Mouse (Mus musculus) midbrain, embryonic 12.5 days (tissue): ENCODE data around the gene Elmod2. TPM values are rescaled to one million over a fixed set of nuclear protein-coding genes. Genes with fewer than 3 reads are reported as not detected.

Experiments used
- ATAC-seq: fragments of 200-750 bp; cut with Nextera tagmentation; 2 replicates; pipeline ENCODE4 v1.8.0; 2017; ENCODE audit warnings: low read depth, moderate TSS enrichment, moderate library complexity; ENCODE audit not compliant: low FRiP score
- H3K27ac ChIP-seq: fragments of 300-500 bp; sonication (generic); replicated peaks from 2 replicates; pipeline ENCODE4 v1.5.1; 2016; ENCODE audit warnings: mild to moderate bottlenecking
- H3K27me3 ChIP-seq: fragments of 300-500 bp; sonication (generic); 2 replicates; pipeline ENCODE4 v1.6.1; 2016; ENCODE audit warnings: mild to moderate bottlenecking
- H3K36me3 ChIP-seq: fragments of 300-500 bp; sonication (generic); 2 replicates; pipeline ENCODE4 v1.6.1; 2016
- H3K4me1 ChIP-seq: fragments of 300-500 bp; sonication (generic); 2 replicates; pipeline ENCODE4 v1.6.1; 2016
- H3K4me2 ChIP-seq: fragments of 300-500 bp; sonication (generic); replicated peaks from 2 replicates; pipeline ENCODE4 v1.6.1; 2016; ENCODE audit warnings: mild to moderate bottlenecking, moderate library complexity
- H3K4me3 ChIP-seq: fragments of 300-500 bp; sonication (generic); 2 replicates; pipeline ENCODE4 v1.5.1; 2016; ENCODE audit warnings: mild to moderate bottlenecking
- H3K9ac ChIP-seq: fragments of 300-500 bp; sonication (generic); replicated peaks from 2 replicates; pipeline ENCODE4 v1.6.1; 2016; ENCODE audit warnings: mild to moderate bottlenecking, moderate library complexity
- H3K9me3 ChIP-seq: fragments of 300-500 bp; sonication (generic); 2 replicates; pipeline ENCODE4 v1.6.1; 2016; ENCODE audit warnings: mild to moderate bottlenecking
- WGBS: fragments of 180-500 bp; shearing (Covaris S2); methylation state at CpG from one replicate; pipeline ENCODE4 v1.1.7; 2016; 5-methylcytosine and 5-hydroxymethylcytosine counted together
- polyA plus RNA-seq: library from polyadenylated mRNA; unstranded; fragments of >200 nt; fragmentation: Nextera tagmentation; extraction: Ambion mirVana; gene quantifications from 2 replicates; pipeline ENCODE4 v1.2.1, GENCODE M21; 2016

Gene Elmod2
- 30.9 and 34.3 TPM in 2 replicates for polyA plus RNA-seq

DNA sequence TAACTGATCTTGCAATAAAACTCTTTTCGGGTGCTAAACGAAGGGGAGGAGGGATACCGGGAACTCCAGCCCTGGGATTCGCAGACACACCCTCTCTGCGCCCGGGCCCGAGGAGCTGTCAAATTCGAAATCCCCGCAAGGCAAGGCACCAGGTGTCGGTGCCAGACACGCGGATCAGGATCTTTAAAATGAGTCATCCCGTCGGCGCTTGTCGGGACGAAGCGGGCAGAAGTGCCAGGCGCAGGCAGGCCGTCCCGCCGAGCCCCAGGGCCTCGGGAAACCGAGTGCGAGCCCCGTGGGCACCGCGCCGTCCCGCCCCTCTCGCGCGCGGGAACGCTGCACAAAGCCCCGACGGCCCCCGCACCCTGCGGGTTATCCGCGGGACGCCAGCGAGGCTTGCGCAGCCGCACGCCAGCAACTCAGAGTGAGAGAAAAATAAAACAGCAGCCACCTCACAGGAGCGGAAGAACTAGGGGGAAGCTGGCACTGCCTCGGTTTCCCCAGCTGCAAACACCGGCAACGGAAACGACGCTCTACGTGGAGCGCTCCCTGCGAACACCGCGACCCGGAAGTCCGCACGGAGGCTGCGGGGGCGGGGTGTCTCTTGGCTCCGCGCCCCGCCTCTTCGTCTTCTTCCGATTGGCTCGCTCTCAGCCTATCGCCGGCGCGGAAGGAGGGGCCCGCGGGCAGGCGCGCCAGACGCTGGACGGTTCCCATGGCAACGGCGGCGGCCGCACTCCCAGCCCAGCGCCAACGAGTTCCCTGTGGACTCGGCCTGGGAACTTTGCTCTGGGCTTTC is at the start of gene Elmod2:
TSS of gene Elmod2 (minus strand) at position 588 of the 799 bp plus-strand sequence.
- peaks cover 7% of the 10 kb centered on the region for H3K4me1 ChIP-seq
- H3K4me3 ChIP-seq: peak within 1 kb of the TSS; percentile 90
- peak within 1 kb of the TSS; percentile 68 for H3K27ac ChIP-seq
- ATAC-seq: peak; percentile 99
- peaks cover 18% of the 10 kb centered on the region for H3K36me3 ChIP-seq
- H3K9ac ChIP-seq: peak within 1 kb of the TSS; percentile 82
- peaks cover 7% of the 10 kb centered on the region; the same call in 1 of the 2 replicates for H3K27me3 ChIP-seq
- WGBS: under 1% methylated on average over 83 of the region's 85 CpGs
- peak within 1 kb of the TSS; percentile 79 for H3K4me2 ChIP-seq
- no peaks in the 10 kb centered on the region for H3K9me3 ChIP-seq

DNA sequence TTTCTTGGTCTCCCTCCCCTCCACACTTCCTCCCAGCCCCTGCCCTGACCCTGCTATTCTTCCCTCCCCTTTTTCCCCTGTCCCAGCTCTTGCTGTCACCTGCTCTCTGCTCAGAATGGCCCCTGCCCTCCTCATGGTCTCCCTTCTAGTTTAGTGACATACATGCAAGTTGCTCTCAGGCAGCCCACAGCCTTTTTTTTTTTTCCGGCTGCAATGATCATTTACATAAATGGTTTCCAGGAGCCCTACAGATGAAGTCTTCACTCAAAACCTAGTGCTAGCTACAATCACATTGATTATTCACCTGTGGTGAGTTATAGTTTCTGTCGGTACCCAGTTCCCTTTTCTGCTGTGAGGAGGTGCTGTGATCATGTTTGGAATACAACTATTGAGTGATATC is 48.7 kb upstream of the Elmod2 start:
- no peak for ATAC-seq

DNA sequence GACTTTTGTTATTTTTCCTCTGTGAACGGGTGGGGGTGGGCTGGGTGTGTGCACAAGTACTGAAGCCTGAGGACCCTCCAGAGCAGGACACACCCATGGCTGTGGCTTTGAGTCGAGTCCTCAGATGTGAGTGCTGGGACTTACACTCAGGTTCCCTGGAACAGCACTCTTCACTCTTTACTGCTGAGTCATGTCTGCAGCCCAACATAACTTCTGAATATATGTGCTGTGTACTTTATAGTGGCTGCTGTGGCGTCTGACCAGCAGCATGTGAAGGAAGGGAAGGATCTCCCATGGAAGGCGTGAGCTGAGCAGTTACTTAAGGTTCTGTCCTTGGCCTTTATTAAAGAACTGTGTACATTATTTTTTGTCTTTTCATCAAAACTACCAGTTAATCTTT is 47.9 kb upstream of the Elmod2 start:
- H3K36me3 ChIP-seq: no peaks in the 10 kb centered on the region
- 74% methylated on average over 4 of the region's 4 CpGs for WGBS
- ATAC-seq: no peak

More for the DNA sequence above, 48.7 kb upstream of the Elmod2 start:
- H3K4me2 ChIP-seq: no peak overlapping the region
- no peak overlapping the region for H3K27ac ChIP-seq
- no peak overlapping the region for H3K4me3 ChIP-seq
- no peaks in the 10 kb centered on the region for H3K9me3 ChIP-seq
- H3K27me3 ChIP-seq: no peaks in the 10 kb centered on the region
- H3K36me3 ChIP-seq: no peaks in the 10 kb centered on the region
- no peak overlapping the region for H3K9ac ChIP-seq
- WGBS: 87% methylated on average over 2 of the region's 2 CpGs
- H3K4me1 ChIP-seq: no peaks in the 10 kb centered on the region

DNA sequence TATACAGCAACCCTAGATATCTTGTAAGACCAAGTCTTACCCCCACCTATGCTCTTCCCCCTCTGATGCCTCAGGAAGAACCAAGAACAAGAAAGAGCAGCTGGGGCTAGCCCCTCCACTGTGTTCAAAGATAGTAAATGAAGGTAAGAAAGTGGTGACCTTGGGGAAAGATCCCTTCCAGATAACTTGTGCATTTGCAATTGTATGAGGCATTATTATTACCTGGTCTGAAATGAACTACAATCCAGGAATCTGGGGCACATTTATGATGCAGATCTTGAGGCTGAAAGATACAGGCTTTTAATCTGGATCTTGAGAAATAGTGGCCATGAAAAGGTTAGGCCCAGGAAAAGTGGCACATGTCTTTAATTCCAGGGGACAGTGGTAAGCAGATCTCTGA is 44.9 kb upstream of the Elmod2 start:
- H3K27ac ChIP-seq: no peak overlapping the region
- no peak for ATAC-seq
- no peak overlapping the region for H3K4me2 ChIP-seq
- H3K36me3 ChIP-seq: no peaks in the 10 kb centered on the region
- no peak overlapping the region for H3K4me3 ChIP-seq
- H3K4me1 ChIP-seq: no peaks in the 10 kb centered on the region
- no peak overlapping the region for H3K9ac ChIP-seq
- no peaks in the 10 kb centered on the region for H3K9me3 ChIP-seq
- H3K27me3 ChIP-seq: no peaks in the 10 kb centered on the region

More for the DNA sequence above, 47.9 kb upstream of the Elmod2 start:
- no peak overlapping the region for H3K4me2 ChIP-seq
- H3K27me3 ChIP-seq: no peaks in the 10 kb centered on the region
- no peaks in the 10 kb centered on the region for H3K4me1 ChIP-seq
- no peak overlapping the region for H3K27ac ChIP-seq
- no peak overlapping the region for H3K4me3 ChIP-seq
- no peaks in the 10 kb centered on the region for H3K9me3 ChIP-seq
- no peak overlapping the region for H3K9ac ChIP-seq

DNA sequence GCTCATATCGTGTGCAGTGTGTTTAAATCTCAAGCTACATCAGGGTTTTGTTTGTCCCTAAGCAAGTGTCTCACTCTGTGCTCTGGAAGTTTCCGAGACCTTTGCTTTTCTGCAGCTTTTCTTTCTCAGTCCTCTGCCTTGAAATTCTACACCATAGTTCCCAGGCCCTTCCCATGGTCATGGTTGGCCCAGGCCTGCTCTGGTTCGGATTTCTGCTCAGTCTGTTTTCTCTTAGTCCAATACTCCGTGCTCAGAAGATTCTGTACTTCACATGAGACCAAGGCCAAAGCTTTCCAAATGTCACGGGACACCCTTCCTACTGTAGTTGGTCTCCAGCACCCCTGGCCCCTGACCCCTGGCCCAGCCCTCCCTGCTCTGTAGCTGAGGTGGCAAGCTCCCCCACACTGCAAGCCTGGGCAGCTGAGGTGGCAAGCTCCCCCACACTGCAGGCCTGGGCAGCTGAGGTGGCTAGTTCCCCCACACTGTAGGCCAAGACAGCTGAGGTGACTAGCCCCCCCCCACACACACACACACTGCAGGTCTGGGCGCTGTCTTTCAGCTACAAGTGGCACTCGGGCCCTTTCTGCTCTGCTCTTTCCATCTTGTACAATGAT is 31.0 kb upstream of the Elmod2 start:
- ATAC-seq: no peak
- H3K36me3 ChIP-seq: no peaks in the 10 kb centered on the region
- no peaks in the 10 kb centered on the region for H3K4me1 ChIP-seq
- H3K9ac ChIP-seq: no peak overlapping the region
- H3K9me3 ChIP-seq: no peaks in the 10 kb centered on the region
- no peak overlapping the region for H3K4me3 ChIP-seq
- WGBS: 72% methylated on average over 7 of the region's 7 CpGs
- no peaks in the 10 kb centered on the region for H3K27me3 ChIP-seq
- H3K4me2 ChIP-seq: no peak overlapping the region
- H3K27ac ChIP-seq: no peak overlapping the region

DNA sequence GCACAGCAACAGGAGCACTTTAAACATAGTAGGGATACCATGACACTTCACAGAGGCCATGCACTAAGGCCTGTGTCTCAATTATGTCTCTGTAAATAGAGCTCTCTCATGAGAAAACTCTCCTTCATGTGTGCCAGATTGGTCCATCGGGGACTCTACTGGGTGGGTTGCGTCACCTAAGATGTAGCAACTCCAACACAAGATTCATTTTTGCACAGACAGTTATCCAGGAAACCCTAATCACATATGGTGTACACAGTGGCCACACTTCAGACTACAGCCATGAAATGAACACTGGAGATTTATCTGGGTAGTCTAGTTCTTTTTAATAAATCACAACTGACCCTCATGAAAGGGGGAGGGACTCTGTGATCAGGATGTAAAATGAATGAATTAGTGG is 19.0 kb upstream of the Elmod2 start:
- Histone ChIP-seq H3K9me3 (no peaks in the 10 kb centered on the region), H3K36me3 (no peaks in the 10 kb centered on the region), H3K9ac (no peak overlapping the region), H3K4me2 (no peak overlapping the region), H3K27me3 (no peaks in the 10 kb centered on the region), H3K4me1 (no peaks in the 10 kb centered on the region), H3K4me3 (no peak overlapping the region), H3K27ac (no peak overlapping the region)
- no peak for ATAC-seq
- 94% methylated on average over 2 of the region's 2 CpGs for WGBS

DNA sequence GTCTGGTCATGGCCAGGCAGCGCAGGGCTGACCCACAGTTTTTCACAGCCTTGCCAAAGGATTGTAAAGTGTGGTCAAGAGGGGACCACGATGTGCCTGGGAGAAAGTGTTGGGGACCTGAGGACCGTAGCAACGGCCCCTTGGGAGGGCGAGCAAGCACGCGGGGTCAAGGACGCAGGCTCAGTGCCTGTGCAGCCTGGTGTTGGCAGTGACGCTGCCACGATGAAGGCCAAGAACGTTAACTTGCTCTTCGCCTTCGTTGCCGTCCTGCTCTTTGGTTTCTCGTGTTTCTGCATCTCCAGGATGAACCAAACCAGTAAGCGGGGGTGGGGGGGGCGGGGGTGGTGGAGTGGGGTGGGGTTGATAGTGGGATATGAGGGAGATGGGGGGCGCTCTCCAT is 16.0 kb upstream of the Elmod2 start, which contains the start of gene Mgat4d:
TSS of gene Mgat4d (plus strand) at position 209 of the 400 bp plus-strand sequence.
- Histone ChIP-seq H3K9me3 (no peaks in the 10 kb centered on the region), H3K36me3 (no peaks in the 10 kb centered on the region), H3K27ac (no peak within 1 kb of the TSS), H3K4me2 (no peak within 1 kb of the TSS), H3K4me1 (no peaks in the 10 kb centered on the region), H3K4me3 (no peak within 1 kb of the TSS), H3K9ac (no peak within 1 kb of the TSS), H3K27me3 (no peaks in the 10 kb centered on the region)
- 84% methylated on average over 18 of the region's 18 CpGs for WGBS
- ATAC-seq: no peak

DNA sequence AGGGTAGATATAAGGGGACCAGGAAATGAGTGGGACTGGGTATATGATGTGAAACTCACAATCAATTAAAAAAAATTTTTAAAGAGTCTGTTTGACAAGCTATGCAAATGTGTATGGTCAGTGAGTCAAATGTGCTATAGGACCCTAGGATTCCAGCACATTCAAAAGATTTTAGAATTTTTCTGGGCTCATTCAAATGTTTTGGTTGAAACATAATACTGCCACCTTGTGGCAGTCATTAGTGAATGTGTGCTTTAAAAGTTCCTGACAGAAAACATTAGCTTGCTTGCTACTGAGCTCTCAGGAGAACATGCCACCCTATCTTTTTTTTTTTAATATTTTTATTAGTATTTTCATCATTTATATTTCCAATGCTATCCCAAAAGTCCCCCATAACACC is 10.4 kb upstream of the Elmod2 start:
- no peak for ATAC-seq
- Histone ChIP-seq H3K9ac (no peak overlapping the region), H3K4me1 (no peaks in the 10 kb centered on the region), H3K36me3 (no peaks in the 10 kb centered on the region), H3K9me3 (no peaks in the 10 kb centered on the region), H3K27me3 (no peaks in the 10 kb centered on the region), H3K4me3 (no peak overlapping the region), H3K27ac (no peak overlapping the region), H3K4me2 (no peak overlapping the region)

DNA sequence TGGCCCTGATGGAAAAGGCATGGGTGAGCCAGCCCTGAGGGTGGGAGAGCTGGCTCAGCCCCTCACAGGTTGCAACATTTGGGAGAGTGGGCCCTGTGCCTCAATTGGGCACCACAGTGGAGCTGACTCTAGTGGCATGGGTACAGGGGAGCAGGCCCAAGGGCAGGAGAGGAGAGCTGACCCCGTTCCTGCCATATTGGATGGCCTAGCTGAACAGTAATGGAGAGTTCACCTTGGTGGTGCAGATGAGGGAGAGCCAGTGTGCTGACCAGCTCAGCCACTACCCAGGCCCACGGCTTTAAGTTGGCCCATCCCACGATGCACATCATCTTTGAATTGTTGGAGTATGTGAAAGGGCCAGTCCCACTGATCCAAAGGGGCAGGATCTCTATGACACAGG is 9.8 kb upstream of the Elmod2 start:
- H3K27ac ChIP-seq: no peak overlapping the region
- no peak overlapping the region for H3K4me3 ChIP-seq
- H3K36me3 ChIP-seq: no peaks in the 10 kb centered on the region
- no peak overlapping the region for H3K9ac ChIP-seq
- 85% methylated on average over 3 of the region's 3 CpGs for WGBS
- no peaks in the 10 kb centered on the region for H3K27me3 ChIP-seq
- peak; percentile 38; the same call in 1 of the 2 replicates for ATAC-seq
- H3K4me2 ChIP-seq: no peak overlapping the region
- H3K9me3 ChIP-seq: no peaks in the 10 kb centered on the region
- no peaks in the 10 kb centered on the region for H3K4me1 ChIP-seq

DNA sequence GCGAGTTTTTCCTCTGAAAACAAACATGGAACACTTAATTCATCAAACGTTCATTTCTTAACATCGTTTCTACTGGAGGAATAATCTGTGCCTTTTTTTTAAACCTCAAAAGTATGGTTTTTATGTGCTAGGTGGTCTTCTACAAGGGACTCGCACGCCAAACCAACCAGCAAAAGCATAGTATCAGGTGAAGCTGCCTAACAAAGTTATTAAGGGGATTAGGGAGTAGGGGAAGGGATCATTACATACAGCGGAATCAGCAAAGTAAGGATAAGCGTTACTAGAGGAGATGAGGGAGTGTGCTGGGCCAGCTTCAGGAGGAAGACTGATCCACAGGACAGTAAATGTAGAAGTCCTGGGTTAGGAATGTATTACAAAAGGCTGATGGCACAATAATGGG is 578 bp upstream of the Elmod2 start:
- no peak overlapping the region for H3K9ac ChIP-seq
- H3K27ac ChIP-seq: no peak overlapping the region
- peak; percentile 3; the same call in 1 of the 2 replicates for ATAC-seq
- peaks cover 11% of the 10 kb centered on the region for H3K36me3 ChIP-seq
- peak overlapping the region; percentile 90 for H3K4me3 ChIP-seq
- no peaks in the 10 kb centered on the region for H3K9me3 ChIP-seq
- 5% methylated on average over 7 of the region's 7 CpGs for WGBS
- H3K4me1 ChIP-seq: peaks cover 7% of the 10 kb centered on the region
- peaks cover 7% of the 10 kb centered on the region; the same call in 1 of the 2 replicates for H3K27me3 ChIP-seq
- H3K4me2 ChIP-seq: peak overlapping the region; percentile 54

DNA sequence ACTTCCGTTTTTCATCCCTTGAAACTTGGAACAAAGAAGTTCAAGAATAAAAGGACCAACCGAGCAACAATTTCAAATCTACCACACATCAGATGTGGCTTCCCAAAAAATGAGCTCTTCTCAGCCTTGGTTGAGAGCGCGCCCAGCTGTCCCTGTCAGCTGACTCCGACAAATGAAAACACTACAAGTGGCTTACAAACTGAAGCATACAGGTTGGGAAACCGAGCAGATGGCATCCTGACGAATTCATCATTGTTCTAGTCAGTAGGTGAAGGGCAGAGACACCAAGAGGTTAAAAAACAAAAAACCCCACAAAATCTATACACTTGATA is 753 bp downstream of the Elmod2 start:
- Histone ChIP-seq H3K9ac (peak overlapping the region; percentile 82), H3K27me3 (peaks cover 7% of the 10 kb centered on the region; the same call in 1 of the 2 replicates), H3K27ac (peak overlapping the region; percentile 68; the same call in 1 of the 2 replicates), H3K4me3 (peak overlapping the region; percentile 90), H3K36me3 (peaks cover 23% of the 10 kb centered on the region), H3K9me3 (no peaks in the 10 kb centered on the region), H3K4me2 (peak overlapping the region; percentile 79), H3K4me1 (peaks cover 7% of the 10 kb centered on the region)
- no peak; the same call in 1 of the 2 replicates for ATAC-seq
- WGBS: 10% methylated on average over 7 of the region's 7 CpGs

DNA sequence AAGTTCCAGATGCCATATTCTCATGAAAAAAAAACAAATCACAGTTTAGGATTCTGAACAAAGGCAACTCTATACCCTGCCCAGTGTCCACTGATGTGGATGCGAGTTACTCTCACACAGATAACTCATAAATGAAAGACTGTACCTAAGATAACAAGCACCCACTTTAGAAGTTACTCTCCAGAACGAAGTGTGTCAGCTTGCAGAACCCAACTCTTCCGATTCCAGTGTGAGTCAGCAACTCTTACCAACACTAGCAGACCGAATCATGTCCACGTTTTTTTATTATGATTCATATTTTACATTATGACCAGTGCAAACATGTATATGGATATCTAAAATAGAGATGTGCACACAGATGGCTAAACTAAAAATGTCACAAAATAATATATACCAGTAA is 4.4 kb downstream of the Elmod2 start:
- no peak for ATAC-seq
- H3K36me3 ChIP-seq: peaks cover 23% of the 10 kb centered on the region
- no peaks in the 10 kb centered on the region for H3K27me3 ChIP-seq
- H3K27ac ChIP-seq: no peak overlapping the region
- no peak overlapping the region for H3K9ac ChIP-seq
- 94% methylated on average over 5 of the region's 5 CpGs for WGBS
- no peak overlapping the region for H3K4me2 ChIP-seq
- H3K4me1 ChIP-seq: peaks cover 4% of the 10 kb centered on the region
- H3K9me3 ChIP-seq: no peaks in the 10 kb centered on the region
- no peak overlapping the region for H3K4me3 ChIP-seq
